Mouse (Mus musculus) kidney, adult 2 months (tissue): ENCODE results near the gene Tnpo3.

ENCODE experiments used
- CTCF ChIP-seq: fragments of 200-500 bp; conservative IDR thresholded peaks from 2 replicates; pipeline ENCODE4 v1.5.1; 2011; ENCODE audit warnings: low read depth, mild to moderate bottlenecking, control low read depth, low read length, moderate library complexity, mixed read lengths; ENCODE audit not compliant: insufficient read depth, insufficient read length
- POLR2A ChIP-seq: fragments of 200-500 bp; IDR thresholded peaks from one replicate; pipeline ENCODE4 v1.6.1; 2011; ENCODE audit warnings: low read depth, low read length, control low read depth

GRCm38 (mm10) chr6:29536651-29537193, 73.0 kb downstream of the Tnpo3 start:
- TF ChIP-seq CTCF (peak; percentile 24; the same call in 1 of the 2 replicates), POLR2A (no peak)
